In the genomic region with DNA sequence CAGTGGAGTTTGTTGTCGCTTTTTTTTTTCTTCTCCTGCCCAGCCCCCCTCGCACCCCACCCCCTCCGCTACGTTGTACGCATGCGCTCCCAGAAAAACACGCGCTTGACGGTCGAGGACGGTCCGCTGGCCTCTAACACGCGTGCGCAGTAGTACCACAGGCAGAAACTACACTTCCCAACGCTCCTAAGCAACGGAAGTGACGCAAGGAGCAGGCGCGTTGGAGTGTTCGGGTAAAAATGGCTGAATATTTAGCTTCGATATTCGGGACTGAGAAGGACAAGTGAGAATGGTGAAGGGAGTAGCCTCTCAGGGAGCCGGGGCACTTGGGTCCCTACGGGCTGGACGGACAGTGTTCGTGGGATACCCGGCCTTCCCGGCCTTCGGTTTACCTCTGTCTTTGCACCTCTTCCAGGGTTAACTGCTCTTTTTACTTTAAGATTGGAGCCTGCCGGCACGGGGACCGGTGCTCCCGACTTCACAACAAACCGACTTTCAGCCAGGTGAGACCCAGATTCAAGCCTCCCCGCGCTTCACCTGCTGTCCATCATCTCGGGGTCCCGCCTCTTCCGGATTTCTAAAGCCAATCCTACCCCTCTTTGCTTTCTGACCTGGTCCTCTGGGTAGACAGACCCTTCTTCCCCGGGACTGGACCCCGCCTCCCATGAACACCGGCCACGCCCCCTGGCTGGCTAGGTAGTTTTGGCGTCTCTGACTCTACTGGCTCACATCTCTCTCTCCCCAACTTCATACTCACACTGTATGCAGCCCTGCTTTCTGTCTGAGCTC, we compare ENCODE assay signal across 1 mouse cellular context.
A peak's percentile ranks its signal among the peaks of the same experiment; 100 is the strongest.
TF ChIP-seq lines count a peak whose summit lies in the region.

Gene U2af1l4 (plus strand): TSS at position 185 of the 789 bp plus-strand sequence.
Gene Gm49396 (plus strand): TSS at position 228 of the 789 bp plus-strand sequence.
Gene Psenen (minus strand): TSS at position 511 of the 789 bp plus-strand sequence.

TF ChIP-seq in CH12.LX, 34 proteins besides CTCF, POLR2A, EP300 and RAD21:
- TF ChIP-seq HCFC1 (IDR thresholded peaks at IDR 0.05; ENCODE audit: low read depth, low read length) (peak; percentile 96), JUN (IDR thresholded peaks at IDR 0.05; ENCODE audit: insufficient read depth, low read depth, low read length) (no peak), USF1 (IDR thresholded peaks at IDR 0.05; ENCODE audit: low read depth, low read length) (no peak), NRF1 (IDR thresholded peaks at IDR 0.05; ENCODE audit: low read depth, low read length) (peak; percentile 90), CHD2 (IDR thresholded peaks at IDR 0.05; ENCODE audit: low read length) (peak; percentile 98), JUND (conservative IDR thresholded peaks at IDR 0.05; ENCODE audit: low read depth, low read length) (no peak; the same call in 1 of the 2 replicates), MEF2A (IDR thresholded peaks at IDR 0.05; ENCODE audit: borderline replicate concordance, low read depth, low read length) (peak; percentile 68), UBTF (IDR thresholded peaks at IDR 0.05; ENCODE audit: low read depth, low read length) (no peak), ZNF384 (IDR thresholded peaks at IDR 0.05; ENCODE audit: low read depth, low read length) (peak; percentile 94), ETS1 (conservative IDR thresholded peaks at IDR 0.05; ENCODE audit: low read depth, low read length) (0 out of 2 replicates have a peak, but pooled peaks have one; percentile 24), MAZ (IDR thresholded peaks at IDR 0.05; ENCODE audit: low read depth, low read length) (peak; percentile 60; the same call in 1 of the 2 replicates), NELFE (IDR thresholded peaks at IDR 0.05; ENCODE audit: low read depth, low read length) (no peak), USF2 (conservative IDR thresholded peaks at IDR 0.05; ENCODE audit: low read depth, low read length) (no peak), KAT2A (IDR thresholded peaks at IDR 0.05; ENCODE audit: insufficient replicate concordance, low read length) (peak; percentile 98; the same call in 1 of the 2 replicates), TBP (conservative IDR thresholded peaks at IDR 0.05; ENCODE audit: low read depth, low read length) (peak; percentile 72; the same call in 1 of the 2 replicates), POLR2AphosphoS2 (IDR thresholded peaks at IDR 0.05; ENCODE audit: low read depth, low read length) (no peak; the same call in 1 of the 2 replicates), ELF1 (IDR thresholded peaks at IDR 0.05; ENCODE audit: low read depth, low read length) (peak; percentile 69), ZMIZ1 (IDR thresholded peaks at IDR 0.05; ENCODE audit: low read depth, low read length) (0 out of 2 replicates have a peak, but pooled peaks have one; percentile 51), BHLHE40 (IDR thresholded peaks at IDR 0.05; ENCODE audit: low read depth, low read length) (peak; percentile 77; the same call in 1 of the 2 replicates), E2F4 (IDR thresholded peaks at IDR 0.05; ENCODE audit: insufficient replicate concordance, low read depth, low read length) (peak; percentile 29; the same call in 1 of the 2 replicates), MAFK (IDR thresholded peaks at IDR 0.05; ENCODE audit: insufficient replicate concordance, low read length) (no peak), SIN3A (IDR thresholded peaks at IDR 0.05; ENCODE audit: low read length) (peak; percentile 89; the same call in 1 of the 2 replicates), MAX (IDR thresholded peaks at IDR 0.05; ENCODE audit: low read length) (peak; percentile 93), GABPA (IDR thresholded peaks at IDR 0.05; ENCODE audit: insufficient replicate concordance, low read depth, low read length) (peak; percentile 64; the same call in 1 of the 2 replicates), MXI1 (IDR thresholded peaks at IDR 0.05; ENCODE audit: low read depth, low read length) (peak; percentile 80), ZKSCAN1 (IDR thresholded peaks at IDR 0.05; ENCODE audit: borderline replicate concordance, low read depth, low read length) (no peak), PAX5 (IDR thresholded peaks at IDR 0.05; ENCODE audit: low read length) (no peak), TCF12 (IDR thresholded peaks at IDR 0.05; ENCODE audit: low read depth, low read length) (peak; percentile 69), ZC3H11A (IDR thresholded peaks at IDR 0.05; ENCODE audit: low read depth, low read length) (no peak), IRF4 (IDR thresholded peaks at IDR 0.05; ENCODE audit: low read depth, low read length) (0 out of 2 replicates have a peak, but pooled peaks have one; percentile 42), RCOR1 (conservative IDR thresholded peaks at IDR 0.05; ENCODE audit: low read depth, low read length) (no peak), MYC (IDR thresholded peaks at IDR 0.05; ENCODE audit: low read depth, low read length) (peak; percentile 89)
